Mouse (Mus musculus) kidney, adult 9 months (tissue): ENCODE measurements at regions not wholly inside any gene's neighbourhood (a gene's known extent, or its start where the extent isn't known, plus 50 kb on each side); places are given as distances from the start of the nearest gene placed in this dataset.

Experiments
- DNase-seq: peaks from one replicate; pipeline ENCODE4 v3.0.0; 2022

DNA sequence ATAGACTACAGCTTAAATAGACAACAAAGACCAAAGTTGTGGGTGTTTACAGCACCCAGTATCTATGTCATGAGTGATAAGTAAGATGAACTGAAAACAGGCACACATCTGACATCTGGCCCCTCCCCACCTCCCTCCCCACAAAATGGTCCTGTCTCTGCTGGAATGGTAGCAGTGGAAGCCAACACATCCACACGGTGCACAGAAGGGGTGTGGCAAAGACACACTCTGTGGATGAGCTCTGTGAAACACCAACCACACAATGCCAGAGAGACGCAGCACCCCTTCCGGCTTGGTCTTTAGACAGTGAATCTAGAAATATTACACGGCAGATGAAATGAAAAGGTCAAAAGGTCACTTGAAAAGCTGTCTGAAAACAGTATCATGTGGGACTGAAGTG is 85.6 kb downstream of the Fgf18 start:
- no peak for DNase-seq

DNA sequence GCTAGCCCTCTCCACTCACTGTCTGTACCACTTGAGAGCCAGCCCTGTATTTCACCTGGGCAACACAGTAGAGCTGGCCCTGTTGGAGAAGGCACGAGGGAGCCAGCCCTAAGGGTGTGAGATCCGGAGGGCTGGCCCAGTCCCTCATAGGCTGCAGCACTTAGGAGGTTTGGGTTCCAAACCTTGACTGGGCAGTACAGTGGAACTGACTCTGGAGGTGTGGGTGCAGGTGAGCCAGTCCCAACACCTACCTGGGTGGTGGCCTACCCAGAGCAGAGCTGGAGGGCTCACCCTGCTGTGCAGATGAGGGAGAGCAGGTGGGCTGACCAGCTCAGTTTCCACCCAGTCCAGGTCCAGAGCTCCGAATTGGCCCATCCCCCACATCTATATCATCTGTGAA is 86.8 kb downstream of the Fgf18 start:
- no peak for DNase-seq

DNA sequence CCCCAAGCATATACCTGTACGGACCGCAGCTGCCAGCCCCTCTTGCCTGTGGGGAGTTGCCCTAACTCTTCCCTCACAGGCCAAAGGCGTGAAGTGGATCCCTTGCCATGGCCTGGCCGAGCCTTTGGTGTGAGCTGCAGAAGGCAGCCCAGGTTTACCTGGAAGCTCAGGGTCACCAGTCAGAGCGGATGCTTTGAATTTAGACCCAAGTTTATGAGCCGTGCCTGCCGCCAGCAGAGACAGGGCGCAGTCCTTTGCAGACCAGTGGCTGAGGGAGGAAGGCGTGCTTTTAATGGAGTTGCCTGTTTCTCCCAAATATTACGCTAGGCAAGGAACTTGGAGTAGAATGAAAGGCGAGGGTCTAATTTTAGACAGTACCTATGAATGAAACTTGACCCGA is 97.0 kb downstream of the Fgf18 start:
- peak; percentile 40 for DNase-seq

DNA sequence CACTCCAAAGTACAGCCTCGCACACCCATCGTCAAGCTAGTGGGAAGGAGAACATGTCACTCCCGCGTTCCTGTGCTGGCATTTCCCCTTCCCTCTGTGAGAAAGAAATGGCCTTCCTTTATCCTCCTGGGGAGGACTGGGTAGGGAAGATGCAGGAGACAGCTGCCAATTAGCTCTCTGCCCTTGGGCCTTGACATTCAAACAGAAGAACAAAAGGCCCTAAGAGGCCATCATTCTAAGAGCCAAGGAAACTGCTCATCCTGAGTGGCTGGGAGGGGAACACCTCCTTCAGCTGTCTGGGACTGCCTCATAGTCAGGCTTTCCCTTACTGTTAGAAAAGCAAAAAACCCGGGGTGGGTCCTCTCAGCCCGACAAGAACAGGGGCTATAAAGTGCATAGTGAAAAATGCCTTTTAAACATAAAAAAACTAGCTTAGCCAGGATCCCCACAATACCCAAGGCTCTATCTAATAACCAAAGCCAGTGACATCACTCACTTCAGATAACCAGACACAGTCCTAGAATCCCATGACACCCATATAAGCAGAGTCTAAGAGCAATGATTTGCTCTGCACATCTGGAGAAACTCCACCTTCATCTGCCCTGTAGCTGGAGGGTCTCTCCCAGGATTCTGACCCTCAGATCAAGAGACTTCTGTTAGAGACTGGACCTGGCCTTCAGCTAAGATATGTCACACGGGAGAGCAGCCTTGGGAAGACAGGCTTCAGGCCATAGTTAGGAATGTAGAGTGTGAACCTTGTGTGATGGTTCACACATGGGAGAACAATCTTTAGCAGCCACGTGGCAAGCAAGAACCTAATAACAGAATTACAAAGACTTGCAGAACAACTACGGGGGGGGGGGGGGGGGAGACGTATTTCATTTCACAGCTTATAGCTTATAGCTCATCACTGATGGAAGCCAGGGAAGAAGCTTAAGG is 107.1 kb downstream of the Fgf18 start:
- DNase-seq: no peak

DNA sequence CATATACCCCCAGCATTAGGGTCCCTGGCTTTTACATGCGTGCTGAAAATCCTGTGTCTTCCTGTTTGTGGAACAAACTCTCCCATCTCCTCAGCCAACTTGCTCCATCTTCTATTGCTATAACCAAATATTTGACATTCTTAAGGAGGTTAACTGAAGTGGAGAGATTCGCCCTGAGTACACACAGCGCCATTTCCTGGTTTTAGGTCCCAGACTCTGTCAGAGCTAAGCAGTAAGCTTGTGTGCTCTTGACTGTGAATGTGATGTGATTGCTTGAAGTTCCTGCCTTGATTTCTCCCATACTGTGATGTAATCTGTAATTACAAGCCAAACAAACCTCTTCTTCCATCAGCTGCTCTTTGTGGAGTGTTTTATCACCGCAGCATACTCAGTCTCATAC is 110.8 kb downstream of the Fgf18 start:
- DNase-seq: no peak

DNA sequence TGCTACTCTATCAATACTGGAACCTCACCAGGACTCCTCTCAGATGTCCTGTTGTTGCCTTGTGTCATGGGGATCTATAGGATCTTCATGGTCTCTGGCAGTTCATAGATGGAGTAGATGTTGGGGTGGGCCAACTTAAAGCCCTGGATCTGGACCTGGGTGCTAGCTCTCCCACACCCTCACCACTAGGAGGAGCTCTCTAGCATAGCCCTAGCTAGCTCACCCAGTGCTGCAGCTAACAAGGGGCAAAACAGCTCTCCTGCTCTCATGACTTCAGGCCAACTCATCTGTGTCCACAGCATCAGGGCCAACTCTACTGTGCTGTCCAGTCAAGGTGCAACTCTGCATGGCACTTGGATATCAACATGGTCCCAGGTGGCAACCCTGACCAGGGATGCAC is 118.3 kb downstream of the Fgf18 start:
- DNase-seq: peak; percentile 47

DNA sequence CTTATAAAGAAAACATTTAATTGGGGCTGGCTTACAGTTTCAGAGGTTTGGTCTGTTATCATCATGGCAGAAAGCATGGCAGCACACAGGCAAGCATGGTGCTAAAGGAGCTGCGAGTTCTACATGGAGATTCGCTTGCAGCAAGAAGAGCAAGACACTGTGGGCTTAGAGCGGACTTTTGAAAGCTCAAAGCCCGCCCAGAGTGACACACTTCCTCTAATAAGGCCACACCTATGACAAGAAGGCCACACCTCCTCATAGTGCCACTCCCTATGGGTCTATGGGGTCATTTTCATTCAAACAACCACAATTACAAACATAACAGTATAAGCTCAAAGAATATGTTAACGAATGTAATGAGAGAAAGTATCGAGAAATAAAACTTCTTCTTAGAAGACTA is 120.1 kb downstream of the Fgf18 start:
- DNase-seq: no peak

DNA sequence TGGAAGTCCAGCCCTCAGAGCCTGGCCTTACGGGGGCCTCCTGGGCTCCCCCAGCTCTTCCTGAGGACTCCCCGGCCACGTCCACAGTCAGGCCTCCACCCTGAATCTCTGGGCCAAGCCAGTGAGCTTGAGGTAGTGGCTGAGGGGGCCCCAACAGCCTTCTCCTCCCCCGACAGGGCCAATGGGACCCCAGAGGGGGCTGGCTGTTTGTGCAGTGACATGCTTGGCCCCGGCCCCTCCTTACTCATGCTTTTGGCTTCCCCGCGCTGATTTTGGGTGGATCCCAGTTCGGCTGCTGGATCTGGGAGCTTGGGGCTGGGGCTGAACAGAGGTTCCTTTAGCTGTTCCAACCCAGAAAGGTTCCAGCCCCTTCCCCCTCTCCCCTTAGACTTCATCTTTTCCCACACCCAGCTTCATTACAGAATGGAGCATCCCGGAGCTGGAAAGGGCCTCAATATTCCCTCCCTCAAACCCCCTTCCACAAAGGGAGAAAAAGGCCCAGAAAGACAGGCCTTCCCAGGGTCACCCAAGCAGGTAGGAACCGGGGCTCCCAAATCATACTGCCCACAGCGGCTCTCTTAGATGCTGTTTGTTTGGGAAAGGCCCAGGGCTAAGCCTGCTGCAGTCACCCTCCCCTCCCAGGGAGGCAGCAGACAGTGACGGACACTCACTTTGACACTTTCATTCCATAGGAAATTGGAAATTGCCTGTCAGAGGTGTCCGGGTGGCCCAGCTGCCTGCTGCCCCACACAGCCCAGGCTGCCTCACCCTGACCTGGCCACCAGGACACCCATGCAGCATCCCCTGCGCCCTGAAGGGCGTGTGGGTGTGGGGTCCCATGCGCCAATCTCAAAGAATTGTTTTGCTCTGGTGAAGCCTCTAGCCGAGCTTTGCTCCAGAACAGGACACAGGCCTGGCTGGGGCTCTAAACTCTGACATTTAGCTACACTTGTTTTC is 133.7 kb downstream of the Fgf18 start:
- no peak for DNase-seq

DNA sequence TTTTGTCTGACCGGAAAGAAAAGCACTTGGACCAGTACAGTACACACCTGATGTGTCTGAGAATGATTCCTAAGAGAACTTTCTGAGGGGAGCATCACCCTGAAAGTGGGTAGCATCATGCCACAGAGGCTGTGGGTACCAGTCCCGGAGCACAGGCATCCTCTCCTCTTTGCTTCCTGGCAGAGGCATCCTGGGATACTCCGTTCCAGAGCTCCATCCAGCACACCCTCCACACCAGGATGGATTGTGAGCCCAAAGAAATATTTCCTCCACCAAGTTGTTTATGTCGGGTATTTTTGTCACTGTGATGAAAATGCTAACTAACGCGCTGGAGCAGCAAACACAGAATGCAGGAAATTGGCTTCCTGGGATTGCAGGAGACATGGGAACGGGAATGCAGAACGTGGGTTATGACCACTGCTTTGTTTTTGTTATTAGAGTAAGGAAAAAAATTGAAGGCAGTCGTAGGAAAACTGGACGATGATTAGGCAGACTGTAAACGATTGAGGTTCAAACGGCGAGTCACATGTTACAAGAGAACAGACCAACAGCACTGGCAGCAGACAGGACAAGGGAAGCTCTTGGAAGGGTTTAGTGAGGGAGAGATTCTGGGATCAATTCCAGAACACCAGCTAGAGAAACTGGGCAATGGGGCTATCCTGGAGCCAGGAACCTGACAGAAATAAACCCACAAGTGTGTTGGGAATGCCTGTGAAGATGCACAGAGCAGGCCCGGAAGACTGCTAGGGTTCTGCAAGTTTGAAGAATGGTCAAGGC is 134.6 kb downstream of the Fgf18 start:
- no peak for DNase-seq

DNA sequence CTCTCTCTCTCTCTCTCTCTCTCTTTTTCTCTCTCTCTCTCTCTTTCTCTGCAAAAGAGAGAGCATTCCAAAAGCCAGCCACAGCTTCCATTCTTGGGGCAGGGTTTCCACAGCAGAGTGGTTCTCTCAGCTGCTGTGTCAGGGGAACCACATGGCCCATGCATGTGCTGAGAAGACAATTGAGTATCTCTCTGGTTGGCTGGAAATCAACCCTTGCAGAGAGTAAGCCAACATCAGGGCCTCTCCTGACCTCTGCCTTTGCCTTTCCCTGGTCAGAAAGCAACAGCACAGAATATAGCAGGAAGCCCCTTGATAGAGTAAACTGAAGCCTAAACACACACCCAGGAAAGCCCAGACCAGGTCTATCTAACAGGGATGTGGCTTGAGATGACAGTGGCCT is 138.6 kb downstream of the Fgf18 start:
- DNase-seq: no peak

DNA sequence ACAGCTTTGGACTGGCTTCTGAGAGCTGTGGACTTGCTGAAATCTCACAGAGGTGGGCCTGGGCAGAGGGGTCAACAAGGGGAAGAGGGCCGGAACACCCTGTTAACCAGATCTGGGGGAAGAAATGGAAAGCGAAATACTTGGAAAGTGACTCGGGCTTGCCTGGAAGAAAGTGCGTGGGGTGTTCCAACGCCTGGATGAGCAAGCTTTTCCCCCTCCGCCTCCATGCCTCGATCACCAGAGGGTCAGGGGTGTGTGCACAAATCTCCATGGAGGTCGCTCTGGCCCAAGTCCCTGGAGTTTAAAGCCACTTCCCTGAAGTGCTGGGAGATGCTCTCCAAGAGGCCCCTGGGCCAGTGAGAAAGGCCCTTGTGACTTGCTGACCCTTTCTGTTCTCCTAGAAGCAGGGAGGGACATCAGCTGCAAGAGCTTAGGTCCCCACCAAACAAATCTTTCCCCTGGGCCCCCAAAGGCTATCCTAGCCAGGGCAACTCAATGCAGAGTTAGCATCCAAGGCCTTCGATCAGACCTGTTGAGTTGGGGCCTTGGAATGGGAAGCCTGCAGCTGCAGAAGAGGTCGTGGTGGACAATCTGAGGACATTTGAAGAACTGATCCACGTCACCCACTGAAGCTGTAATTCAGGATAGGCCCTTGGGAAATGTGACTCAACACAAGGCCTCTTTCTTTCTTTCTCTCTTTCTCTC is 139.2 kb downstream of the Fgf18 start:
- DNase-seq: no peak

DNA sequence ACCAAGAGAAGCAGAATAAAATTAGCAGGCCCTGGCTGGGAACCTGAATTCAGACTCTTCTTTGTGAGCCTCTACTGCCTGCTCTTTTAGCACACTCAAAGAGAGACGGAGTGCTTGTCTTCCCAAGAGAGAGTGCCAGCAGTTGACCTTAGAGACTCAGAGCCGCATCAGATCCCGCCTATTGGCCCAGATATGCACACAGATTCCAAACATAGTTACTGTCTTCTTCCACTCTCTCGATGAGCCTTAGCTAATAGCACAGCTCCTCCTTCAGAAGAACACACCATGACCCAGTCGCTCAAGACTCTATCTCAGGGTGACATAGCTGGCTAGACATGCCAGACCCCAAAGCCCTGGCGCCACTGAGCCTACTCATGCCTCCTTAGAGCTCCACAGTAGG is 139.8 kb downstream of the Fgf18 start:
- DNase-seq: no peak

DNA sequence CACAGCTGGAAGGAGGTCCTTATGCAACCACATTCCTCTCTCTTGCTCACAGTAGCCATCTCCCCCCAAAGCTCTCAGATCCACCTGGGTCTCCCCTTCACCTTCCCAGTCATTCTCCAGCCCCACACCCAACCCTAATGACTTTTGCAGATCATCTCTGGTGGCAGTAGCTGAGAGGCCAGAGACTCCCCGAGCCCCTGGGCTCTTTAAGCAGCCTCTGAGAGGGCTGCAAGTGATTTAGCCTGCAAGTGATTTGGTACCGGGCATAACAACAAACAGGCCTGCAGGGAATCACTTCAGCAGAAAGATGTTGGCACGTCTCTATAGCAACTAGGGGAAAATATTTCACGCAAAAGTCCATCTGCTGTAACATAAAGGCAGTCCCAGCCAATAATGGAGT is 142.0 kb downstream of the Fgf18 start:
- DNase-seq: no peak

DNA sequence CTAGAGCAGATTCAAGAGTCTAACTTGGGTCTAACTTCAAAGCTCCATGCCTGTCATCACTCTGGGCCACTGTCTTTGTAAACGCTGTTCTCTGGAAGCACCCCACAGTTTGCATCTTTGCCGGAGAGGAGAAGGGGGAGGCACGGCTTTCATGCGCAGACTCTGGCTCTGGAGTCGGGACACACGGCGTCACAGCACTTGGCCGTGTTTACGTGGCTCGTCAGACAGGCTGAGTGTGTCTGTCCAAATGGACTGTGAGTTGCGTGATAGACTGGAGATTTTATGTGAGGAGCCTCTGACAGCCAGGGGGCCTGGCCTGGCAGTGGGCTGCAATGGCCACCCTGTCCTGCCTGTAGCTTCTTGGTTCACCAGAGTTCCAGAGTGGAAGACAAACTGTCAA is 142.6 kb downstream of the Fgf18 start:
- no peak for DNase-seq

DNA sequence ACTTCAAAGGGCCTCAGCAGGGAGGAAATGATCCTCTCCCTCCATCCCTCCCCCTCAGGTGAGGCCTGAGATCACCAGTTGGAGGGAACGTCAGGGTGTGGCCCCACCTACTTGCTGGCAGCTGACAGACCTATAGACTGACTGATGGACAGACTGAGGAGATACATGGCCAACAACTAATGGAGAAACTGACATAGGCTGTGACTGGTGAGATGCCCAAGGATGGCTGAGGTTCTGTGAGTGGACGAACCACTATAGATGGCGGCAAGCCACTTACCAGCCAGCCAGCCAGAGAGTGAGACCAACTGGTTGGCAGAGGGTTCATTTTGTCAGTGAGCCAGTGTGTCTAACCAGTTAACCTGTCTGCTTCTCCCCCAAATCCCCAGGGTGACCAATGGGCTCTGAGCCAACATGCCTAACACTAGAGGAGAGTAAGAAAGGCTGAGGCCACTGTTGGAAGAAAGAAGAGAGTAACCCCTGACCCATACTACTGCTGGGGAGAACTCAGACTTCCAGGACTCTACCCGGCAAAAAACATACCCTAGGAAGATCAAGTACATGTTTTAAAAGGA is 147.4 kb downstream of the Fgf18 start:
- DNase-seq: no peak

DNA sequence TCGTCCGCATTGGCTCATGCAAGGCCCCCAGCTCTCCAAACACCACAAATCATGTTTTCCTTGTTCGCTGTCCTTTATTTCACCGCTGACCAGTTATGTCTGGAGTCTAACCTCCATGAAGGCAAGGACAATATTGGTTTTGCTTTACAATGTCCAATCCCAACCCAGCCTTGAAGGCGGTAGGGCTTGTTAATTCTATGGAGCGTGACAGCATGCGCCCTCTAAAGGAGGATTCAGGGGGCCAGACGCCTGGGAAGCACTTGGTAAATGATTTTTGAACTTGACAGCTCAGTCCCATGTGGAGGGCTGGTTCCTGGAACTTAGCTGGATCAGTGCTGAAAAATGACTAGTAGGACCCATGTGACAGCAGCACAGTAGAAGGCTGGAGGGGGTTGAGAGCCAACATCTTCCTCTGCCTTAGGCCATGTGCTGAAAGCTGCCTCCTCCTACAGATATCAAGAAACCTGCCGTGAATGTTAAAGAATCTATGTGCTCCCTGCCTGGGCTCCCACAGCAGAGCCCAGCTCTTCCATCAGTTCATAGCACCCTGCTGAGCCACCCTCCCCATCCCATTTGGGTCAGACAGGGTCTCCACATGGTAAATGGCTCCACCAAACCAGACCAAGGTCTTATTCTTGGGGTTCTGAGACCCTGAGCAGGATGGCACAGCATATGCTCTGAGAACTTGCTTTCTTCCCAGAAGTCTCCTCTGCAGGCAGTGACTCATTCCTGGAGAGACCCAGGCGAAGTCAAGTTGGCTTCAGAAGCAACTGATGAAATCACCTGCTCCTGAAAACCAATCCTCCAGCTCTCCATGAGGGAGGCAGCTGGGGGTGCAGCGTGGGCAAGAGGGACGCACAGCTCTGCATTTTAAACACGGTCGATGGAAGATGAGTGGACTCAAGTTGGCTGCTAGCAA is 148.3 kb downstream of the Fgf18 start:
- DNase-seq: no peak

DNA sequence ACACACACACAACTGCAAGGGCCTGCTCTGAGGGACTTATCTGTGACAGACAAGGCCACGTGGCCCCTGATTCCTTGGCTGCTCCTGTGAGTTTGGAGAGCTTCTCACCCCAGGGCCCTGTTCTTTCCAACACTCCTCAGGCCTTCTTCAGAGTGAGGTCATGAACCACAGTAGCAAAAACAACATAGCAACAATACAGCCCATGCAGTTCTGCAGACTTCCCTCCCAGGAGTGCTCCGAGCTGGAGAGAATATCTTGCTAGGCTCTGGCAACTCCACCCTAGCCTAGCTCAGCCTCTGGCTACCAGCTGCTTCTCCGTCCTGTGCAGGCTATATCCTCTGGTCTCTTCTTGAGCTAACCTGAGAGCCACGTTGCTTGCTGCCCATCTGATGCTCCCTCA is 152.8 kb downstream of the Fgf18 start:
- no peak for DNase-seq

DNA sequence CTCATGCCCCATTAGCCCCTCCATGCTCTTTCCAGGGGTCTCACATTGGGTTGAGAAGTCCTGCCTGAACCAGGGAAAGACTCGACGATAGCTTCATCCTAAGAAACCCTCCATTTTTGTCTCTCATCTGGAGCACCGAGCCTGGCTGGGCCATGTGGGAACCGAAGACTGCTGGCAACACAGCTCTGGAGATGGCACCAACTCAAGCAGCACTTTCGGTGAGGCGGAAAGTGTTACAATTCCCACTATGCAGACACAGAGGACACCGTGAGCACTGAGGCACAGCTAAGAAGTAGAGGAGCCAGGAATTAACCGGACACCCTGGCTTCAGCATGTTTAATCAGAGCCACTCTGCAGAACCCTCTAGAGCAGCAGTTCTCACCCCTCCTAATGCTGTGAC is 153.8 kb downstream of the Fgf18 start:
- DNase-seq: no peak

DNA sequence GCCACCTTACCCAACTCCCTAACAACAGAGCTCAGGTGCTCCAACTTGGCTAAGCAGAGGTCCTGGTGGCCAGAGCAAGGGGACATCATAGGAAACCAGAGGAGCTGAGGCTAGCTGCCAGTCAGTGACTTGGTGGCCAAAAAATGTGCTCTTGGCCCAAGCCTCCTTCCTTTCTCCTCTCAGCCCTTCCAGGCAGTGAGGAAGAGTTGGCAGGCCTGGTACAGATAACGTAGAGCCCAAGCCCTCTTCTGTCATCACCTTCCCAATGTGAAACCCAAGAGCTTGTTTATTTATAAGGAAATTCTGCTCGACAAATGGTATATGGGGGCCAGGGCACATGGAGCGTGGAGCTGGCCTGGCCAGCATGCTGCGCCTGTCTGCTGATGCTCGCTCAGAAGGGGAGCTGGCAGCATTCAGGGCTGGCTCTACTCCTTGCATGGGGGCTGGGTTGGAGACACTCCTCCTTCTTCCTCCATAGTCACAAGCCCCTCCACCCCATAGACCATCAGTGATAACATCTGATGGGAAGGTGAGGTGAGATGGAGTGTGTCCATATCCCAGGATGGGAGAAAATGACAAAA is 156.1 kb downstream of the Fgf18 start:
- no peak for DNase-seq

DNA sequence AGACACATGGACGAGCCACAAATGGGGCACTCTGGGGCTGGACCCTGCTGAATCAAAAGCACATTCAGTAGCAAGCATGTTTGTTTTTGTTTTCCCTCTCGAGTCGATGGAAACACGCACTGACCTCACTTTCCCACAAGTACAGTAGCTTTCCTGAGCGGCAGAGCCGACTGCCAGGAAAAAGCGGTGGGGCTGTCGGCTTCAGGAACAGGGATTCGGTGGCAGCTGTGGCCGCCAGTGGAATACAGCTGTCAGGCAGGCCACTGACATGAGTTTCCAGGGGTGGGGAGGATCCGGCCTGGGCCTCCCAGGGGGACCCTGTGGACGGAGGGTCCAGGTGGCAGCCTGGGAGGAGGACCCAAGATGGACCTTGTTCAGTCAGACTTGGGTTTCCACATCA is 157.0 kb downstream of the Fgf18 start:
- DNase-seq: no peak

DNA sequence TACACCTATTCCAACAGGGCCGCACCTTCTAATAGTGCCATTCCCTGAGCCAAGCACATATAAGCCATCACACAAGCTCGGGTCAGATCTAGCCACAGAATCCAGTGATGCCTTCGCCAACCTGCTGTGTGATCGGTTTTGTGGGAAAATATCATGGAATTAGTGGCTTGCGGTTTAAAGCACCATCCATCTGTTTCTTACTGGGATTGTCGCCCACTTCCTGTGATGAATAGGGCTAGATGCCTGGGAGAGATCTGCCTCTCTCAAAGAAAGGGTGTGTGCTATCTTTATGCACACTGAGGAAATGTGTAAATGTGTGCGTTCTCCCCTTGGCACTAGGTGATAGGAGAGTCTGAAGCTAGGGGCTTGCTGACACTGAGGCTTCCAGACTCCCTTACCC is 154.5 kb upstream of the Smim23 start:
- no peak for DNase-seq
